Mouse (Mus musculus): ENCODE results near the gene Ghdc. TPM values are rescaled to one million over a fixed set of nuclear protein-coding genes. Genes with fewer than 3 reads are reported as not detected.

Ghdc gene
- total RNA-seq (2021) = 19.7 and 19.9 TPM in 2 replicates
- long read RNA-seq, experiment 1, transcript Ghdc-201 (9 exons, 2,462 nt) = major isoform, 20 of 30 reads
- long read RNA-seq, experiment 1, partial matches to known transcripts = 5 of 30 reads
- long read RNA-seq, experiment 1, other reads (novel, unspliced or antisense) = 5 of 30 reads
- long read RNA-seq, experiment 2, transcript Ghdc-201 (9 exons, 2,462 nt) = major isoform, 9 of 18 reads
- long read RNA-seq, experiment 2, partial matches to known transcripts = 3 of 18 reads
- long read RNA-seq, experiment 2, other reads (novel, unspliced or antisense) = 6 of 18 reads

DNA sequence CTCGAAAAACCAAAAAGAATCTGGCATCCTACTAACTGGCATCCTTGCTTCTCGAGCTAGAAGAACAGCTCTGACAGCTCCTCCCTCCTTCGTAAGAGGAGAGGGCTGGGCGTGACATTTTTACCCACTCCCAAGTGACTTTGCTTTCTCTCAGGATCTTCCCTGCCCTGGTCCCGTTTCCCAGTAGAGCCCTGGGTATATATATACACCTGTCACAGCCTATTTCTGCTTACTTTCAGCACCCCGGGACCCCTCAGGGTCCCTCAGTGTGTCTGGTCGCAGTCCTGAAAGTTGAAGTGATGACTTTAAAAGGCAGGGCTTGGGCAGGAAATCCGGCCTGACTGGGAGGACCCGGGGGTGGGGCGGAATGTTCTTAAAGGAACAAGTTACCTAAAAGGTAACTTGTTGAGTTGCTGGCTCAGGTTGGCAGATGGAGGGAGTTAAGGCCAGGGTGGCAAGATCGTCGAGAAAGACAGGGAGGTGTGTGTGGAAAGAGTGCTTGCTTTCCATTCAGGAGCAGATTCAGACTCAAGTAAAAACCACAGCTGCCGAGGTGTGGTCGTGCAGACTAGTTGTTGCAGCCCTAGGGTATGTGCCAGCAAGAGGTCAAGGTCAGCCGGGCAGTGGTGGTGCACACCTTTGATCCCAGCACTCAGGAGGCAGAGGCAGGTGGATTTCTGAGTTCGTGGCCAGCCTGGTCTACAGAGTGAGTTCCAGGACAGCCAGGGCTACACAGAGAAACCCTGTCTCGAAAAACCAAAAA is at the start of gene Ghdc:
Gene Ghdc (minus strand): TSS at position 312 of the 763 bp plus-strand sequence.
- peak; percentile 94 for DNase-seq

DNA sequence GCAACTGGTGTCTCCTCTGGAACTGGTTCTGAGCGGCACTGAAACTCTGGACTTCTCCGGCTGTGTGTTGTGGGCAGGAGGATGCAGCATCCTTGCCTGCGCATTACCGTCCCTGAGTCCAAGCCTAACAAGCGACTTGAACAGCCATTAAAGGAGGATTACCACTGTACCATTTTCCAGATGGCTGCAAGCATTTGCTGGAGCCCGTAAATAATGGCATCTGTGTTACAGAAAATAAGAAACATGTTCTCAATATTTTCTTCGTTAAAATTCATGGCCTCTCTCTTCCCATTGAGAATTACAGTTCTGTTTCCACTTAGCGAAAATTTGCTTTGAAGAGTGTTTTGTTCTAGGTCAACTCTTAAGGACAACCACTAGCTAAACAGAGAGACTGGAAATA is 49.3 kb upstream of the Ghdc start:
- no peak for DNase-seq

DNA sequence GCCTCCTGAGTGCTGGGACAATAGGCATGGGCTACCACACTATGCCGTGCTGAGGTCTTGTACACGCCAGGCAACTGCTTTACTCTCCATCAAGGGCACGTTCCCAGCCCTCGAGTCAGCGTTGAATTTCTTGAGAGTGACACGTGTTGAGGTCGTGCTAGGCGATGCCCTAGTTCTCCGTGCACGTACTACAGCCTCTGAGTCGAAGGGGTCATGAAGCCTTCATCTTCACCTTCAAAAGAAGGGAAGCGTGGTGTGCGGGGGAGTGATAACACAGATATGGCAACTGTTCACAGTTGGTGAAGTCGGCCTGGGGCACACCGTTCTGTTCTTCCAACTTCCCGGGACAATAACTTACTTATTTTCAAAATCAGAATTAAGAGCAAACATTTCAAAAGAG is 48.9 kb upstream of the Ghdc start:
- no peak for DNase-seq

DNA sequence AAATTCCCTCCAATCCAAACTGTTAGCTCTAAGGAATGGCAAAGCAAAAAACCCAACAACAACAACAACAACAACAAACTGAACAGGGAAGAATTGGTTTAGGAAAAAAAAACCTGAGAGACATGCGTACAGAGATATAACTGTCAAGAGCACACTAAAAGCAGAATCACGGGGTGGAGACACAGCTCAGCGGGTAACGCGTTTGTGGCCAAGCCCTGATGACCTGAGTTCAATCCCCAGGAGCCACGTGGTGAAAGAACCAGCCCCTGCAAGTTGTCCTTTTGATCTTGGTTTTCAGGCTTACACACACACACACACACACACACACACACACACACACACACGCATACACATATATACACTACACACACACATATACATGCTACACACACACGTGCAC is 48.3 kb upstream of the Ghdc start:
- no peak for DNase-seq

DNA sequence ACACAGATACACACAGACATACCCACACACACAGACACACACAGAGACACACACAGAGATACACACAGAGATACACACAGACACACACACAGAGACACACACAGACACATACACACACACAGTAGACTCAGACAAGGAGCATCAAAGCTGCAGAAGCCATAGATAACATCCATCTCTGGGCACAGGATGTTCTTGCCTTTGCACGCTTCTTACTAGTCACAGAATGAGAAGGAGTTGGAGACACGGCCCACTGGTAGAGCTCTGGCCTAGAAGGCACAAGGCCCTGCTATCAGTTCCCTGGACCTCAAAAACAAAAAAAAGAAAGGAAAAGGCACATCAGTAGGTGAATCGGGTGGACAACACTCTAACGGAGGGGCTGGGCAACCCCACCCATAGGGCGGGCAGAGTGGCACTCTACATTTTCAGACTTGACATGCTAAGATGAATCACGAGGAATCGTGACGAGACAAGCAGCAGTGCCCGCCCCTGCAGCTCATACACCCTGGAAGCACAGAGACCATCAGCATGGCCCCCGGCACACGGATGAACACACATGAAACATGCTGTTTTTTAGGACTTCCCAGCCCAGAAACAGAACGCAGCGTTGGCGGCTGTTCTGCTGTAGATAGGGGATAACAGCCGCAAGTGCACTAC is 47.7 kb upstream of the Ghdc start:
- DNase-seq = no peak

DNA sequence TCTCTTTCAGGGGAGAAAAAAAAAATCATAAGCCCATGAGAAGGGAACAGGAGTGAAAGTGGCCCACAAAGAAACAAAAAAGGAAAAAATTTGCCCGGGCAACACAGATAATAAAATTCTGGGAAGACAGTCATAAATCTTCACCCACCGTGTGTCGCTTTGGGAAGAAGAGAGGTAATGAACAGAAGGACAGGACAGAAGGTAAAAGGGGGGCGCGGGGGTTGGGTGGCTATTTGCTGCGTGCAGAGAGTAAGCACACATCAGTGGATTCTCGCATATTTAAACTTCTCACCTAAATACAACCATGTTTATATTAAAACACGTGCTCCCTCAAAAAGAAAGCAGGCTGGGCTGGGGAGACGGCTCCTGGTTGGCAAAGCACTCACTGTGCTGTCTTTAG is 46.6 kb upstream of the Ghdc start:
- DNase-seq = peak; percentile 50

DNA sequence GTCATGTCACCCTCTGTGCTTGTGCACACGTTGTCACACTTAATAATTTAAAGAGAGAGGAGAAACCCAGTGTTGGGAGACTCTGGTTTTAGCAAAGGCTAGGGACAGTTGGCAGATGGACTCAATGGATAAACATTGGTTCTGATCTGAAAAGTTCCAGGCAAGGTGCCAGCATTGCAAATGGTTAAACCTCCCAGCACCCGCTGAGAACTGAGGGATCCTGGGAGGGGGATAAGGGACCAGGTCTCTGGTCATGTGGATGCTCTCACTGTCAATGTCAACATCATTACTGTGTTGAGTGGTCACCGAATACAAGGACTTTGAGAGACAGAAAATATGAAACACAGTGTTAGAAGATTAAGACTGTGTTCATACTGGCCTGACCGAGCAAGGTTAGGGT is 46.0 kb upstream of the Ghdc start:
- DNase-seq = peak; percentile 48

DNA sequence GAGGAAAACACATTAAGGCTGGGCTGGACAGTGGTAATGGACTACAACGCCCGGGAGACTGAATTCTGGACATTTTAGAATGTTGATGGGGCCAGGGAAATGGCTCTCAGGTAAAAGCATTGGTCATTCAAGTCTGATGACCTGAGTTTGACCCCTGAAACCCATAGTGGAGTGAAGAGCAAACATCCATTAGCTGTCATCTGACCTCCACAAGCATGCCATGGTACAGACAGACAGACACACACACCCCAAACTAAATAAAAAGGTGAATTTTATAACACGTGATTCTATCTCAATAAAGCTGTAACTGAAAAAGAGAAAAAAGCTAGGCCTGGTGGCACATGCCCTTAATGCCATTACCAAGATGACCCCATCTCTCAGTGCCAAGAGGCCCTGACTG is 45.6 kb upstream of the Ghdc start:
- no peak for DNase-seq

DNA sequence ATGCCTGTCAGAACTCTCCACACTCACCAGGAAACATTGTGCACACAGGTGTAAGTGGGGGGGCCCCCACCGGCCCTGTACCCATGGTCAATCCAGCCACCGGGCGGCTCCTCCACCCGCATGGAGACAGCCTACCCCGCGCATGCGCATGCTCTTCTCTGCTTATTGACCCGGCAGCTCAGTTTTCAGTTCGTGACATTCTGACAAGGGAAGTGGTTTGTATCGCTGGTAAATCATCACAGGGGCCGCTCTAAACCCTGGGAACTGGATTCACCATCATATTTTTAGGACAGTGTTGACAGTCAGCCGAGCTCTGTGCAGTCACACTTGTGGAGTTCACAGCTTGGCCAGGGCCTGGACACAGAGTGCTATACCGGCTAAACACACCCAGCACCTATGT is 43.7 kb upstream of the Ghdc start:
- peak; percentile 82 for DNase-seq

DNA sequence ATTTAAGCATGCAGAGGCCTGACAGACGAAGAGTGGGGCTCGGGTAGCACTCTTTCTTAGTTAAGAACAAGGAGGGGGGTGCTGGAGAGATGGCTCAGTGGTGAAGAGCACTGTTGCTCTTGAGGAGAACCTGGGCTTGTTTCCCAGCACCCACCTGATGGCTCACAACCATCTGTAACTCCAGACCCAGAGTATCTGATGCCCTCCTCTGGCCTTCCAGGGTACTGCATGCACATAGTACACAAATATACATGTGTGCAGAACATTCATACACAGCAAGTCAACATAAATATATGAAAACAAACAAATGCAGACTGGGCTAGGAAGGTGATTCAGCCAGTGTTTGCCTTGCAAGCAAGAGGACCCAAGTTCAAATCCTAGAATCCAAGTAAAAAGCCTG is 40.4 kb upstream of the Ghdc start:
- no peak for DNase-seq

DNA sequence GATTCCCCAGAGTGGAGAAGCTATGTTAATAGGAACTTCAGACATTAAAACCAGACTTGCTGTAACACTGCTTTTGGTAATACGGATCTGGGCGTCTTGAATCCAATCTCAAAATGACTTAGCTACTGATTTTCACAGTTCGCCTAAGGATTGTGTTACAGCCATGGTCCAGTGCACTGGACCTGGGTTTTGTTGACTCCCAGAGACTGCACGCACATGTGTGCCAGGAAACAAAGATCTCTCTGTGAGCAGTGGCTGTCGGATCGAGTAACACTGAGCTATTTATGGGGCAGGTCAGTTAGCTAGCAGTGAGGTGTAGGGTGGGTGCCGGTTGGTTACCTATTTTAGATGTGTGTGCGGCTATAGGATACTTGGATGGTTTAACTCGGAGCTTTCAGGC is 39.8 kb upstream of the Ghdc start:
- DNase-seq = no peak

DNA sequence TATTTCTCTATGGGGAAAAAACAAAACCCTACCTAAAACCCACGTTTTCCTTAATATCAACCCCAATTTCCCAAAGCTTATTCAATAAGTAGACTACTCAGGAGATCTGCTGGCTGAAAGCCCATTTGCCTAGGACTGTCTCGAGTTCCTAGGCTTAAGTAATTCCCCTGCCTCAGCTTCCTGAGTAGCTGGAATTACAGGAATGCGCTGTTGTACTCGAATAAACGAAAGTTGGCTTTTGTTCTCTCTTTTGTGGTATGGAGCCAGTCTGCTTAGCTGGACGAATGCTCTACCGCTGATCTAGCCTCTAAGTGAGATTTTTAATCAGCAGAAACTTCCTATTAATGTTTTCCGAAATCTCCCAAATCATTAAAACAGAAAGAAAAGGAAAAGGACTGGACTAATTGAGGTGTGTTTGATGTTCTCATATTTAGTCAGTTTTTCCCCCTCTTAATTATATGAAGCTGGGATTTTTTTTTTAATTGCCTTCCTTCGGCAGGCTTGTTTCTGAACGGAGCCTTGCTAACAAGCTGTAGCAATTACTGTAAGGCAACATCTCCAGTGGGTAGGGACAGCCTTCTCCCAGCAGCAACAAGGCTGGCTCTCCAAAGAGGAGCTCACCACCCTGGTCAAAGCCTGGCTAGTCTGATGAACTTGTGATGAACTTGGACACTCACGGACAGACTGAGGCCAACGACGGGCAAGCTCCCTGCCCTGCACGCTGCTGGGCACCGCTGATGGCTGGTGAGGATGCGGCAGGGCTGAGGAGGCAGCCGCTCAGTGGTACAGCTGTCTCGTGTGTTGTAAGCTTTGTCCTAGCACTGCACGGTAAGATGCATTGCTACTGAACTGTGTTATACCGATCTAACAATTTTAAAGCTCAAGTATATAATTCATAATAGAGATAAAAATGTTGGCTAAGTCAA is 35.9 kb upstream of the Ghdc start:
- DNase-seq = no peak

DNA sequence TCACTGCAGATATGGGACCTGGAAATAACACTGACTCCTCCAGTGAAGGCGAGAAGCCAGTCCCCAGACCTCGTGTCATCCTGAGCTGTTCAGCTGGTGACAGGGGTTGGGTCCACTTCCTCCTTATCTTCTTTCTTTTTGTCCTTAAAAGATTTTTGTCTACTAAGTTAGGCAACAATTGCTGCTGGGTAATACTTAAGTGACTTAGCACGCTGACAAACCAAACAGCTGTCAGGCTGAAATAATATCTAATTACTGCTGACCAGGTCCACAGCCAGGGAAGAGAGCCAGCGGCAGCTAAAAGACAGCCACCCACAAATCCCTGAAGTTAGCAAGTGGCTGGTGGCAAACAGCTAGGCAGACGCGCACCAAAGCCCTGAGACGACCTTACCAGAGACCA is 34.8 kb upstream of the Ghdc start:
- no peak for DNase-seq

DNA sequence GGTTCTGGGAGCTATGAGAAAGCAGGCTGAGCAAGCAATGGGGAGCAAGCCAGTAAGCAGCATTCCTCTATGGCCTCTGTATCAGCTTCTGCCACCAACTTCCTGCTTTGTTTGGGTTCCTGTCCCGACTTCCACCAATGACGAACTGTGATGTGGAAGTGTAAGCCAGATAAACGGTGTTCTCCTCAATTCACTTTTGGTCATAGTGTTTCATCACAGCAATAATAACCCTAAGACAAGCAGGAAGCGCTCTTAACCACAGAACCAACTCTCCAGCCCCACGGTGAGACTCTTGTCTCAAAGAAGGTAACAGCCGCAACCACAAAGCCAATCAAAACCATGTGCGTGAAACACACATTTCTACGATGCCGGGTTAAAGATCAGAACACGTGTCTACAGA is 33.7 kb upstream of the Ghdc start:
- no peak for DNase-seq

DNA sequence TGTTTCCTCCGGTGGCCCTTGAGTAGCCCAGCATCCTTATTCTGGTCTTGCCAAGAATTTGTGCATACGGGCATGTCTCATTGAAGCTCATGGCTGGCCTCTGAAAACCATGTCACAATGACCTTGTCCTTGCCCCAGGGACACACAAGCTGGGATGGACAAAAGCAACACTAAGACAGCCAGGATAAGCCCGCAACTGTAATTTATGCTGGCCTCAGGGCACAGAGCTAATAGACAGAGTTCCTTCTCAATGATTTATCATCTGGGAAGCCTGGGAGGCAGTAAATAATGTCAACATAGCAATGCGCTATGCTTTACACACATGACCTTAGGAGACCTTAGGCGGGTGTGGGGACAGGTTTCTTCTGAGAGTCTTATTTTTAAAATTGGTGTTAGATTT is 28.7 kb upstream of the Ghdc start:
- DNase-seq = peak; percentile 79

DNA sequence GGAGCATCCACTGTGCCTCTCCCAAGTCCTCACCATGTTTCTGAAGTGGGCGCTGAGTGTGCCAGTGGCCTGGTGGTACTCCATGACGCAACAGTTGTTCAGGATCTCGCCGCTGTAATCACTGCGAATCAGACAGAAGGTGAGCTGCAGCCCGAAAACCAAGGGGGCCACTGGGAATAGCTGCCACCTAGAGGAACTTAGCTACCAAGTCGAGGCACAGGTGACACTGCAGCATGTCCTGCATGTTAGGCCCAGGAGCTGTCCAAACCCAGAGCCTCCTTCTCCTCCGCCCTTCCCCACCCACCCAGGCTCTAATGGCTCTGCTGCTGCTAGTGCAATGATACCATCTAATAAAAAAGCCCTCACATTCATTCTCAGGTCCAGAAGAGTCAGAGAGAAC is 25.8 kb upstream of the Ghdc start:
- no peak for DNase-seq

DNA sequence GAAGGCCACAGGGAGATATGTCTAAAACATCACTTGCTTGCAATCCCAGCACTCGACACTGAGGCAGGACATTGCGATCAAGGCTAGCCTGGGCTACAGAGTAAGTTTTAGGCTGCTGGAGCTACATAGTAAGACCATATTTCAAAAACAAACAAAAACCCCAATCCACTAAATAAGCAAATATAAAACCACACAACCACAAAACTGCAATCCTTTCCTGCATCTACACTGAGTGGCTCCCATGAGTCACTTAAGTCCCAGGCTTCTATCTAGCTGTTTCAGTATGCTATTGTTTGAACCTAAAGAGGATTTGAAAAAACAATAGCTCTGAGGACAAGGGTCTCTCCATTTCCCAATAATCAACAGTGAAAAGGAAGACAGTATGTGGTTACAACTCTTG is 24.6 kb upstream of the Ghdc start:
- DNase-seq = no peak

DNA sequence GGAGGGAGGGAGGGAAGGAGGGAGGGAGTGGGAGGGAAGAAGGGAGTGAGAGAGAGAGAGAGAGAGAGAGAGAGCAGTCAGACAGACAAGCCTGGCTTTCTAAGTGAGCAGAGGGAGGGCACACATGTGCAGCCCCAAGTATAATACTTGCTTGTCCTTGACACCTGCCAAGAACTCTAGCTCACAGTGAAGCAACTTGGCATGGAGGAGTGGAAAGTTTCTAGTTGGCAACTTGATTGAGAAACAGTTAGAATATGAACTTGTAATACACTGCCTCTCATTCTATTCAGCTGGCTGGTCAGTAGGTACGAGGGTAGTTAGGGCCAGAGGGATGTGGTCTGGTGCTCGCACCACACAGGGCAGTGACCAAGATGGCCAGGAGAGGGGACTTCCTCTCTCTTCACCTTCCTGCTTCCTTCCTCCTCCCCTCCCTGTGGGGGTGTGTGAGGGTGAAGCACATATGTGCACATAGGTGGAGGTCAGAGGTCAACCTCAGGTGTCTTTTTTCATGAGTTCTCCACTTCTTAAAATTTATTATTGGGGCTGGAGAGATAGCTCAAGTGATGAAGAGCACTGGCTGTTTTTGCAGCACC is 20.8 kb upstream of the Ghdc start:
- peak; percentile 78 for DNase-seq

DNA sequence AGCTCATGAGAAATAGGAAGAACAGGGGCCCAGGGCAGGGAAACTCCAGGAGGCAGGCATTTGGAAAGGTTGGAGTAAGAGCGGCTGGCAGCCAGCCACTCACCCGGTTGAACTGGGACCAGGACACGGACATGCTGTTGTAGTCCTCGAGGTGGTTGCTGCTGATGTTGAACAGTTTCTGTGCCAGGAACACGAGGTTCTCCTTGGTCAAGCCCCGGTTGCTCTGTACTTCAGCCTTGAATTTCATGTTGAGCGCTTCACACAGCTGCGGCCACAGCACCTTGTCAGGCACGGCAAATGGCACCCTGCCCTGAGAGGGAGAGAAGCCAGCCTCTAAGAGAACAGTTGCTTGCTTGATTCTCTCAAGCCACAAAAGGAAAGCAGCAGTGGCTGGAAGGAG is 19.9 kb upstream of the Ghdc start:
- DNase-seq = peak; percentile 82

DNA sequence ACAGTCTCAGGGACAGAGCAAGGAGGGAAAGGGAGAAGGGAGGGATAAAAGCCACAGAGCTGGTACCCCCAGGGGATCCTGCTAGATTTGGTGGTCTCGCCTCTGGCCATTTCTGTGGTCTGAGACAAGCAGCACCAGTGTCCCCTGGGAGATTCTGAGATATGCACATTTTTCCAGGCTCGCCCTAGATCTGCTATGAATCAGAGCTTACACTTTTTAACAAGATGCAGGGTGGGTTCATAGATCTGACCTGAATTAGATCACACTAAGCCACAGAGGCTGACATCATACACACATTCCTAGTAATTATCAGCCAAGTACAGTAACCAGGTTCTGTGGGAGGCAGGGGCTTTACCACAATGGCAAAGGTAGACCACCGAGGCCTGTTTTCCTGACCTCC is 18.9 kb upstream of the Ghdc start:
- no peak for DNase-seq

DNA sequence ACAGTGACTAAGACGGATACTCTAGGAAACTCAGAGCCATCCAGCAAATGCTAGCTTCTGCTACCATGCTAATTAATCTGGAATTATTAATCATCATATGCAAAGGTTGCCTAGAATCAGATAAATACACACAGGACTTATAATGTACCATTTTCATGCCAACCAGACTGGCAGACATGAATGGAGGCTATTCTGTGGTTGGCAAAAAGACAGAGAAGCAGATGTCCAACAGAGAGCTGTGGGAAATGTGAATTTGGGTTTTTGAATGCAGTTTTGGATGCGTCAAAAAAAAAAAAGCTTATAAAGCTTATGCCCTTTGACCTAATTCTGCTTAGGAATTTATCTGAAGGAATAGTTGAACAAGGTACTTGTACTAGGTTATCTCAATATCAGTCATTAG is 15.0 kb upstream of the Ghdc start:
- no peak for DNase-seq

DNA sequence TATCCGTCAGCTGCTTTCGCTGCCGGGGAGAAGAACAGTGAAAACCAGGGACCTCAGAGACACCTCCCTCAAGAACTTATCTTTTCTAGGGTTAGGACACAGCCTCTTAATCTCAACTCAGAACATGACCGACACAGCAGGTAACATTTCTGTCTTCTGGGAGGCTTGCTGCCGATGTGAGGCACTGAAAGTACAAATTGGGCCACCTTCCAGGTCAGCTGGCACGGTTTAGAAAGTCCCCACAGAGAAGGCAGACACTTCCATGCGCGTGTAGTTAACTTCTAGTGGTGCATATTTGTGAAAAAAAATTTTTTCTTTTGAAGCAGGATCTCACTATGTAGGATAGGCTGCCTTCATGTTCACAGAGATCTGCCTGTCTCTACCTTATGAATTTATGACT is 13.5 kb upstream of the Ghdc start:
- DNase-seq = no peak

Data from adrenal gland, postnatal 14 days (tissue).